Mouse (Mus musculus) myocyte (in vitro differentiated cells): ENCODE results near the gene Cntn3. TPM values are rescaled to one million over a fixed set of nuclear protein-coding genes. Genes with fewer than 3 reads are reported as not detected.

Experiments
- H3K27me3 ChIP-seq: one replicate; pipeline ENCODE4 v1.6.1; 2011; ENCODE audit not compliant: control insufficient read depth, insufficient read depth, insufficient read length
- H3K36me3 ChIP-seq: one replicate; pipeline ENCODE4 v1.6.1; 2011; ENCODE audit not compliant: control insufficient read depth, insufficient read depth
- H3K4me2 ChIP-seq: one replicate; pipeline ENCODE4 v1.6.1; 2011; ENCODE audit warnings: low read depth, control low read depth
- H3K4me3 ChIP-seq: one replicate; pipeline ENCODE4 v1.5.1; 2011; ENCODE audit warnings: mild to moderate bottlenecking, control low read depth, moderate library complexity
- H3K79me2 ChIP-seq: one replicate; pipeline ENCODE4 v1.6.1; 2011; ENCODE audit not compliant: control insufficient read depth, insufficient read depth
- H3ac ChIP-seq: one replicate; pipeline ENCODE4 v1.6.1; 2011; ENCODE audit not compliant: control insufficient read depth, insufficient read length
- CEBPB ChIP-seq: IDR thresholded peaks from 2 replicates; pipeline ENCODE4 v1.6.1; 2011; ENCODE audit warnings: mild to moderate bottlenecking, moderate library complexity; ENCODE audit not compliant: poor library complexity, insufficient read depth, severe bottlenecking
- E2F4 ChIP-seq: IDR thresholded peaks from one replicate; pipeline ENCODE4 v1.6.1; 2011; ENCODE audit warnings: mild to moderate bottlenecking, control low read depth, moderate library complexity; ENCODE audit not compliant: insufficient read depth
- MAX ChIP-seq: IDR thresholded peaks from one replicate; pipeline ENCODE4 v1.6.1; 2011; ENCODE audit warnings: low read depth, mild to moderate bottlenecking, control low read depth
- MYOD1 ChIP-seq, 3 experiments: IDR thresholded peaks; one replicate each; pipeline ENCODE4 v1.6.1; 2011; ENCODE audit warnings: control low read depth in 2 of 3, low read depth in 2 of 3, mild to moderate bottlenecking in 2 of 3, moderate library complexity in 1 of 3; ENCODE audit not compliant: insufficient read length in 2 of 3, control insufficient read depth in 1 of 3
- MYOG ChIP-seq, 3 experiments: IDR thresholded peaks; one replicate each; pipeline ENCODE4 v1.6.1; 2011; ENCODE audit warnings: control low read depth in 2 of 3, low read depth in 2 of 3, mild to moderate bottlenecking in 2 of 3; ENCODE audit not compliant: insufficient read length in 2 of 3, control insufficient read depth in 1 of 3, insufficient read depth in 1 of 3
- POLR2A ChIP-seq: IDR thresholded peaks from one replicate; pipeline ENCODE4 v1.6.1; 2011; ENCODE audit warnings: low read depth, mild to moderate bottlenecking, control low read depth, moderate library complexity; ENCODE audit not compliant: insufficient read length
- POLR2AphosphoS2 ChIP-seq: IDR thresholded peaks from one replicate; pipeline ENCODE4 v1.6.1; 2011; ENCODE audit warnings: low read depth, control low read depth; ENCODE audit not compliant: insufficient read length
- REST ChIP-seq: IDR thresholded peaks from one replicate; pipeline ENCODE4 v1.6.1; 2011; ENCODE audit warnings: mild to moderate bottlenecking, control low read depth, moderate library complexity; ENCODE audit not compliant: insufficient read depth, insufficient read length
- SRF ChIP-seq: IDR thresholded peaks from one replicate; pipeline ENCODE4 v1.6.1; 2011; ENCODE audit warnings: low read depth; ENCODE audit not compliant: control insufficient read depth, insufficient read length
- TCF12 ChIP-seq: IDR thresholded peaks from one replicate; pipeline ENCODE4 v1.6.1; 2011; ENCODE audit warnings: mild to moderate bottlenecking, control low read depth; ENCODE audit not compliant: poor library complexity, insufficient read depth, severe bottlenecking
- TCF3 ChIP-seq: IDR thresholded peaks from one replicate; pipeline ENCODE4 v1.6.1; 2011; ENCODE audit warnings: low read depth, control low read depth; ENCODE audit not compliant: insufficient read length
- USF1 ChIP-seq: IDR thresholded peaks from one replicate; pipeline ENCODE4 v1.6.1; 2011; ENCODE audit warnings: low read depth, mild to moderate bottlenecking, control low read depth, moderate library complexity
- polyA plus RNA-seq: library from polyadenylated mRNA; unstranded; fragments of >200 nt; fragmentation: generic; extraction: Trizol; gene quantifications from one replicate; pipeline ENCODE4 v1.2.1, GENCODE M21; 2012; ENCODE audit warnings: missing spikeins

Cntn3 gene
- polyA plus RNA-seq, 1 experiment: 0.28 TPM

GRCm38 (mm10) chr6:102326711-102327110 is 246.2 kb downstream of the Cntn3 start:
- Histone ChIP-seq H3K36me3 (no peaks in the 10 kb centered on the region), H3K79me2 (no peaks in the 10 kb centered on the region), H3K4me3 (no peak overlapping the region), H3ac (no peak overlapping the region), H3K27me3 (no peaks in the 10 kb centered on the region), H3K4me2 (no peak overlapping the region)
- TF ChIP-seq E2F4: no peak
- TF ChIP-seq POLR2A: no peak
- no peak for TF ChIP-seq MAX
- TF ChIP-seq USF1: no peak
- TF ChIP-seq MYOD1 (IDR thresholded peaks at IDR 0.05; ENCODE audit: control insufficient read depth in 1 of 3, insufficient read length in 2 of 3, low read depth in 2 of 3): no peak
- TF ChIP-seq POLR2AphosphoS2: no peak
- no peak for TF ChIP-seq TCF12
- TF ChIP-seq MYOG (IDR thresholded peaks at IDR 0.05; ENCODE audit: control insufficient read depth in 1 of 3, insufficient read depth in 1 of 3, insufficient read length in 2 of 3, low read depth in 2 of 3): no peak
- no peak for TF ChIP-seq SRF
- TF ChIP-seq REST: no peak
- no peak for TF ChIP-seq TCF3
- TF ChIP-seq CEBPB: no peak

- Histone ChIP-seq H3K79me2 (no peaks in the 10 kb centered on the region), H3ac (no peak overlapping the region), H3K27me3 (no peaks in the 10 kb centered on the region), H3K36me3 (no peaks in the 10 kb centered on the region), H3K4me3 (no peak overlapping the region), H3K4me2 (no peak overlapping the region)
- TF ChIP-seq REST (no peak), TCF3 (no peak), MYOG (IDR thresholded peaks at IDR 0.05; ENCODE audit: control insufficient read depth in 1 of 3, insufficient read depth in 1 of 3, insufficient read length in 2 of 3, low read depth in 2 of 3) (no peak), USF1 (no peak), CEBPB (no peak), MAX (no peak), MYOD1 (IDR thresholded peaks at IDR 0.05; ENCODE audit: control insufficient read depth in 1 of 3, insufficient read length in 2 of 3, low read depth in 2 of 3) (no peak), POLR2A (no peak), E2F4 (no peak), SRF (no peak), TCF12 (no peak), POLR2AphosphoS2 (no peak)
Observed at GRCm38 (mm10) chr6:102322614-102323284, 250.2 kb downstream of the Cntn3 start.

- Histone ChIP-seq H3K4me3 (no peak overlapping the region), H3K79me2 (no peaks in the 10 kb centered on the region), H3K36me3 (no peaks in the 10 kb centered on the region), H3K27me3 (no peaks in the 10 kb centered on the region), H3ac (no peak overlapping the region), H3K4me2 (no peak overlapping the region)
- TF ChIP-seq REST (no peak), SRF (no peak), MAX (no peak), TCF3 (no peak), TCF12 (no peak), USF1 (no peak), MYOD1 (IDR thresholded peaks at IDR 0.05; ENCODE audit: control insufficient read depth in 1 of 3, insufficient read length in 2 of 3, low read depth in 2 of 3) (no peak), E2F4 (no peak), MYOG (IDR thresholded peaks at IDR 0.05; ENCODE audit: control insufficient read depth in 1 of 3, insufficient read depth in 1 of 3, insufficient read length in 2 of 3, low read depth in 2 of 3) (no peak), CEBPB (no peak), POLR2AphosphoS2 (no peak), POLR2A (no peak)
Observed at GRCm38 (mm10) chr6:102319755-102320154, 253.1 kb downstream of the Cntn3 start.

- Histone ChIP-seq H3K4me2 (no peak overlapping the region), H3K4me3 (no peak overlapping the region), H3K27me3 (no peaks in the 10 kb centered on the region), H3ac (no peak overlapping the region), H3K36me3 (no peaks in the 10 kb centered on the region), H3K79me2 (no peaks in the 10 kb centered on the region)
- no peak for TF ChIP-seq CEBPB
- no peak for TF ChIP-seq REST
- no peak for TF ChIP-seq POLR2AphosphoS2
- TF ChIP-seq E2F4: no peak
- no peak for TF ChIP-seq TCF3
- TF ChIP-seq MYOG (IDR thresholded peaks at IDR 0.05; ENCODE audit: control insufficient read depth in 1 of 3, insufficient read depth in 1 of 3, insufficient read length in 2 of 3, low read depth in 2 of 3): no peak
- TF ChIP-seq MYOD1 (IDR thresholded peaks at IDR 0.05; ENCODE audit: control insufficient read depth in 1 of 3, insufficient read length in 2 of 3, low read depth in 2 of 3): no peak
- no peak for TF ChIP-seq MAX
- no peak for TF ChIP-seq SRF
- no peak for TF ChIP-seq TCF12
- no peak for TF ChIP-seq USF1
- no peak for TF ChIP-seq POLR2A
Observed at GRCm38 (mm10) chr6:102282889-102283288, 290.0 kb downstream of the Cntn3 start.
